Mouse (Mus musculus) bone marrow macrophage, adult 2 months (primary cell): ENCODE data around the gene Taf1a.

Experiments used
- CTCF ChIP-seq: IDR thresholded peaks from 2 replicates; pipeline ENCODE4 v1.5.1; 2012; ENCODE audit warnings: low read depth, mild to moderate bottlenecking, low read length, moderate library complexity
- POLR2A ChIP-seq: IDR thresholded peaks from 2 replicates; pipeline ENCODE4 v1.6.1; 2012; ENCODE audit warnings: mild to moderate bottlenecking, low read depth, low read length, borderline replicate concordance

DNA sequence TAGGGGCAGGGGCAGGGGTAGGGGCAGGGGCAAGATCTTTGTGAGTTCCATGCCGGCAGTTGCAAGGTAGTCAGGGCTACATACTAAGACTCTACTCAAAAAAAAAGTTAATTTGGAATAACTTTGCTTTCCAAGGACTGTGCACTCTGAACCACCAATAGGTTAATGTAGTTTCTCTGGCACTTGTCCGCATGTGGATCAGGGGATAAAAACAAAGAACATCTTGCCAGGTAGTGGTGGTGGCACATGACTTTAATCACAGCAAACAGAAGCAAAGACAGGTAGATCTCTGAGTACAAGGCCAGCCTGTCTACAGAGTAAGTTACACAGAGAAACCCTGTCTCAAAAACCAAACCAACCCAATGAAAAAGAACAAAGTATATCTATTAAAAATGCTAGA is 6.2 kb upstream of the Taf1a start:
- TF ChIP-seq CTCF = no peak
- no peak for TF ChIP-seq POLR2A
